8 mouse cellular contexts compared by ENCODE assay signal in the genomic region with DNA sequence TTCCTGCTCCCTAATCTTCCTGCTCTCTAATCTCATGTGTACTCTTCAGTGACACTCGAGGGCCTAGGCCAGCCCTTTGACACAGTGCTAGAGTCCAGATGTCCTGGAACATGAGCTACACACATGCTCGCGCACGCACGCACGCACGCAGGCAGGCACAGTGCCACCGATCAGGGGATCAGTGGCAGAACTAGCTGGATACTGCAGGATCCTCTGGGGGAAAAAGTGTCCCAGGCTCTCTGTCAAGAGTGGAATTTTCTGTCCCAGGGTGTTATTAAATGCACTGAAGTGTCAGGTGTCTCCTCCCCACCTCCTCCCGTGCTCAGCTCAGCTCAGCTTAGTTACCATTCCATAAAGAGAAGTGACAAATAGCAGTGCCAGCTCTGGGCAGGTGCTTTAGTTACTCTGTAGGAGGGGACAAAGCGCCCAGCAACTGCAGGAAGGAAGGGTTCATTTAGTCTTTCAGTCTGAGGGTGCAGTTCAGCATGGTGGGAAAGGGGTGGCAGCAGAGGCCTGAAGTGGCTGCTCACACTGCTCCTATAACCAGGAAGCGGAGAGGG. TPM values are rescaled to one million over a fixed set of nuclear protein-coding genes. Genes with fewer than 3 reads are reported as not detected.
DNase-seq lines count a peak whose midpoint lies in the region; ATAC-seq and TF ChIP-seq lines count a peak whose summit lies in the region.

No protein-coding gene starts in this region.

- H3K27me3 ChIP-seq in hindbrain, postnatal 0 days (ENCODE audit: insufficient read depth, low read length) = no peaks in the 10 kb centered on the region
- 0 out of 2 replicates have a peak, but pooled peaks cover 4% of the 10 kb centered on the region for H3K27me3 ChIP-seq in hindbrain, embryonic 13.5 days
- no peaks in the 10 kb centered on the region for H3K27me3 ChIP-seq in heart, embryonic 15.5 days
- no peaks in the 10 kb centered on the region for H3K27me3 ChIP-seq in liver, embryonic 13.5 days

- peak; percentile 54 for DNase-seq in hindbrain, postnatal 0 days (ENCODE audit: low spot score)
- peak; percentile 74 for DNase-seq in R1 (ENCODE audit: low read depth, low spot score)
- no peak for DNase-seq in liver, embryonic 13.5 days
- DNase-seq in spleen, postnatal 36 days (ENCODE audit: low spot score in 2 of 2) = no peak
- no peak for DNase-seq in left cerebral cortex, postnatal 14 days (ENCODE audit: low spot score in 2 of 2)
- no peak for DNase-seq in layer of hippocampus, adult 9-10 months (ENCODE audit: low spot score)

- 76% methylated on average over 11 of the region's 11 CpGs for WGBS in hindbrain, postnatal 0 days
- WGBS in hindbrain, embryonic 13.5 days = 82% methylated on average over 11 of the region's 11 CpGs
- 54% methylated on average over 11 of the region's 11 CpGs for WGBS in heart, embryonic 15.5 days
- 72% methylated on average over 11 of the region's 11 CpGs for WGBS in liver, embryonic 13.5 days (ENCODE audit: insufficient replicate concordance)

- no peaks in the 10 kb centered on the region for H3K36me3 ChIP-seq in hindbrain, postnatal 0 days (ENCODE audit: insufficient read depth, low read length)
- no peaks in the 10 kb centered on the region for H3K36me3 ChIP-seq in hindbrain, embryonic 13.5 days
- H3K36me3 ChIP-seq in heart, embryonic 15.5 days = no peaks in the 10 kb centered on the region
- no peaks in the 10 kb centered on the region for H3K36me3 ChIP-seq in liver, embryonic 13.5 days

- no peak overlapping the region for H3K27ac ChIP-seq in hindbrain, postnatal 0 days
- H3K27ac ChIP-seq in hindbrain, embryonic 13.5 days = no peak overlapping the region
- H3K27ac ChIP-seq in heart, embryonic 15.5 days = peak overlapping the region; percentile 78
- H3K27ac ChIP-seq in liver, embryonic 13.5 days = no peak overlapping the region

- intact Hi-C loops in left cerebral cortex, postnatal 14 days (cut with DNase I) = no loop called here

- no peak for ATAC-seq in hindbrain, postnatal 0 days
- no peak for ATAC-seq in hindbrain, embryonic 13.5 days (ENCODE audit: low FRiP score)
- ATAC-seq in heart, embryonic 15.5 days (replicated peaks; ENCODE audit: insufficient number of reproducible peaks, insufficient read depth, low FRiP score, low read depth) = peak; percentile 69
- ATAC-seq in liver, embryonic 13.5 days (ENCODE audit: low read depth) = peak; percentile 53

- H3K4me1 ChIP-seq in hindbrain, postnatal 0 days (ENCODE audit: insufficient read depth, low read length) = no peaks in the 10 kb centered on the region
- H3K4me1 ChIP-seq in hindbrain, embryonic 13.5 days (replicated peaks) = peaks cover 5% of the 10 kb centered on the region; the same call in 1 of the 2 replicates
- peaks cover 18% of the 10 kb centered on the region for H3K4me1 ChIP-seq in heart, embryonic 15.5 days (replicated peaks)
- peaks cover 20% of the 10 kb centered on the region for H3K4me1 ChIP-seq in liver, embryonic 13.5 days (replicated peaks)

- TF ChIP-seq CTCF in hindbrain, postnatal 0 days (IDR thresholded peaks at IDR 0.05; ENCODE audit: low read depth) = peak; percentile 71

- H3K9me3 ChIP-seq in hindbrain, postnatal 0 days (ENCODE audit: low read length) = no peaks in the 10 kb centered on the region
- H3K9me3 ChIP-seq in hindbrain, embryonic 13.5 days = no peaks in the 10 kb centered on the region
- H3K9me3 ChIP-seq in heart, embryonic 15.5 days (replicated peaks) = no peaks in the 10 kb centered on the region
- H3K9me3 ChIP-seq in liver, embryonic 13.5 days (replicated peaks) = no peaks in the 10 kb centered on the region

- H3K4me3 ChIP-seq in hindbrain, postnatal 0 days (ENCODE audit: low read length) = no peak overlapping the region
- H3K4me3 ChIP-seq in hindbrain, embryonic 13.5 days = no peak overlapping the region
- no peak overlapping the region for H3K4me3 ChIP-seq in heart, embryonic 15.5 days
- H3K4me3 ChIP-seq in liver, embryonic 13.5 days (replicated peaks) = no peak overlapping the region

- H3K4me2 ChIP-seq in hindbrain, postnatal 0 days (ENCODE audit: low read depth, low read length) = no peak overlapping the region
- H3K4me2 ChIP-seq in hindbrain, embryonic 13.5 days = no peak overlapping the region
- H3K4me2 ChIP-seq in heart, embryonic 15.5 days = no peak overlapping the region
- H3K4me2 ChIP-seq in liver, embryonic 13.5 days = no peak overlapping the region

- H3K9ac ChIP-seq in hindbrain, postnatal 0 days (replicated peaks; ENCODE audit: low read length) = no peak overlapping the region
- no peak overlapping the region for H3K9ac ChIP-seq in hindbrain, embryonic 13.5 days
- H3K9ac ChIP-seq in heart, embryonic 15.5 days = 0 out of 2 replicates have a peak overlapping the region, but pooled peaks have one; percentile 4
- H3K9ac ChIP-seq in liver, embryonic 13.5 days = no peak overlapping the region

RNA-seq across cellular contexts. Expression of gene Ndufa6, which starts 7.4 kb away (rescaled TPM):
- total RNA-seq in hindbrain, postnatal 0 days (2014; rRNA removed) = 194 and 224 TPM in 2 replicates
- polyA plus RNA-seq in hindbrain, postnatal 0 days (2015; fragmentation: Nextera tagmentation; extraction: Ambion mirVana) = 511 and 516 TPM in 2 replicates
- 363 and 382 TPM in 2 replicates for polyA plus RNA-seq in hindbrain, embryonic 13.5 days (2015; fragmentation: Nextera tagmentation; extraction: Ambion mirVana)
- polyA plus RNA-seq in heart, embryonic 15.5 days (2015; fragmentation: Nextera tagmentation; extraction: Ambion mirVana) = 483 and 678 TPM in 2 replicates
- 356 and 357 TPM in 2 replicates for polyA plus RNA-seq in liver, embryonic 13.5 days (2015; fragmentation: Nextera tagmentation; extraction: Ambion mirVana)
- total RNA-seq in left cerebral cortex, postnatal 14 days (2021) = 100 to 1,000 TPM; 174 to 193 TPM

RNA-seq across cellular contexts. Expression of gene Cyp2d22, which starts 18.5 kb away (rescaled TPM):
- total RNA-seq in hindbrain, postnatal 0 days (2014; rRNA removed) = 3.6 and 6.1 TPM in 2 replicates
- polyA plus RNA-seq in hindbrain, postnatal 0 days (2015; fragmentation: Nextera tagmentation; extraction: Ambion mirVana) = 3.7 and 5.1 TPM in 2 replicates
- polyA plus RNA-seq in hindbrain, embryonic 13.5 days (2015; fragmentation: Nextera tagmentation; extraction: Ambion mirVana) = 2.1 and 2.6 TPM in 2 replicates
- 12.3 and 14.2 TPM in 2 replicates for polyA plus RNA-seq in heart, embryonic 15.5 days (2015; fragmentation: Nextera tagmentation; extraction: Ambion mirVana)
- polyA plus RNA-seq in liver, embryonic 13.5 days (2015; fragmentation: Nextera tagmentation; extraction: Ambion mirVana) = 7.8 and 9.3 TPM in 2 replicates
- 10 to 100 TPM; 20.9 to 21.9 TPM for total RNA-seq in left cerebral cortex, postnatal 14 days (2021)

RNA-seq across cellular contexts. Expression of gene Smdt1, which starts 22.8 kb away (rescaled TPM):
- 288 and 293 TPM in 2 replicates for total RNA-seq in hindbrain, postnatal 0 days (2014; rRNA removed)
- 392 and 401 TPM in 2 replicates for polyA plus RNA-seq in hindbrain, postnatal 0 days (2015; fragmentation: Nextera tagmentation; extraction: Ambion mirVana)
- 348 and 365 TPM in 2 replicates for polyA plus RNA-seq in hindbrain, embryonic 13.5 days (2015; fragmentation: Nextera tagmentation; extraction: Ambion mirVana)
- 334 and 337 TPM in 2 replicates for polyA plus RNA-seq in heart, embryonic 15.5 days (2015; fragmentation: Nextera tagmentation; extraction: Ambion mirVana)
- 202 and 208 TPM in 2 replicates for polyA plus RNA-seq in liver, embryonic 13.5 days (2015; fragmentation: Nextera tagmentation; extraction: Ambion mirVana)
- total RNA-seq in left cerebral cortex, postnatal 14 days (2021) = 100 to 1,000 TPM; 130 to 131 TPM

RNA-seq across cellular contexts. Expression of gene Pheta2, which starts 22.8 kb away (rescaled TPM):
- 0.93 and 1.2 TPM in 2 replicates for total RNA-seq in hindbrain, postnatal 0 days (2014; rRNA removed)
- 1.3 and 1.4 TPM in 2 replicates for polyA plus RNA-seq in hindbrain, postnatal 0 days (2015; fragmentation: Nextera tagmentation; extraction: Ambion mirVana)
- 1.9 and 2.3 TPM in 2 replicates for polyA plus RNA-seq in hindbrain, embryonic 13.5 days (2015; fragmentation: Nextera tagmentation; extraction: Ambion mirVana)
- 6.3 and 11.5 TPM in 2 replicates for polyA plus RNA-seq in heart, embryonic 15.5 days (2015; fragmentation: Nextera tagmentation; extraction: Ambion mirVana)
- polyA plus RNA-seq in liver, embryonic 13.5 days (2015; fragmentation: Nextera tagmentation; extraction: Ambion mirVana) = 43.4 and 43.8 TPM in 2 replicates
- 1 to 10 TPM; 1.2 to 1.3 TPM for total RNA-seq in left cerebral cortex, postnatal 14 days (2021)

RNA-seq across cellular contexts. Expression of gene Naga, which starts 22.8 kb away (rescaled TPM):
- total RNA-seq in hindbrain, postnatal 0 days (2014; rRNA removed) = 41.6 and 51.1 TPM in 2 replicates
- 36.9 and 37.2 TPM in 2 replicates for polyA plus RNA-seq in hindbrain, postnatal 0 days (2015; fragmentation: Nextera tagmentation; extraction: Ambion mirVana)
- 29.3 and 30.2 TPM in 2 replicates for polyA plus RNA-seq in hindbrain, embryonic 13.5 days (2015; fragmentation: Nextera tagmentation; extraction: Ambion mirVana)
- polyA plus RNA-seq in heart, embryonic 15.5 days (2015; fragmentation: Nextera tagmentation; extraction: Ambion mirVana) = 39.1 and 52.3 TPM in 2 replicates
- 34.3 and 35.7 TPM in 2 replicates for polyA plus RNA-seq in liver, embryonic 13.5 days (2015; fragmentation: Nextera tagmentation; extraction: Ambion mirVana)
- total RNA-seq in left cerebral cortex, postnatal 14 days (2021) = 10 to 100 TPM; 35.7 to 37.8 TPM

Comparison
In these comparisons a context has a peak if more than half of its experiments do, and no peak if none do; other contexts are left out.
1. ATAC-seq: peak in heart, embryonic 15.5 days (single experiment) and liver, embryonic 13.5 days (single experiment); none in hindbrain, postnatal 0 days (single experiment) and hindbrain, embryonic 13.5 days (single experiment).
2. DNase-seq: peak in hindbrain, postnatal 0 days (single experiment) and R1 (single experiment); none in liver, embryonic 13.5 days (single experiment), spleen, postnatal 36 days (0 of 2), left cerebral cortex, postnatal 14 days (0 of 2) and layer of hippocampus, adult 9-10 months (single experiment).